8 mouse cellular contexts compared by ENCODE assay signal in genomic region chr16:43573181-43573833, GRCm38 (mm10).
DNase-seq lines count a peak whose midpoint lies in the region; ATAC-seq and TF ChIP-seq lines count a peak whose summit lies in the region.

No protein-coding gene starts in this region.

- ATAC-seq in embryonic facial prominence, embryonic 15.5 days (ENCODE audit: insufficient number of reproducible peaks, low FRiP score, low TSS enrichment, low read depth): peak; percentile 31; the same call in 1 of the 2 replicates

- intact Hi-C loops in gastrocnemius, adult 2 months (cut with DNase I): loop anchor here (5.0 kb wide), 3 partner anchors 66 to 211 kb away; no protein-coding TSS in a partner anchor
- intact Hi-C loops in gastrocnemius, postnatal 14 days (cut with DNase I; ENCODE audit: low total_unique reads): no loop called here

- TF ChIP-seq CTCF in gastrocnemius, adult 2 months (IDR thresholded peaks at IDR 0.05): no peak

- H3K27ac ChIP-seq in gastrocnemius, adult 2 months: peak overlapping the region; percentile 86
- peak overlapping the region; percentile 85 for H3K27ac ChIP-seq in embryonic facial prominence, embryonic 15.5 days (replicated peaks)

- H3K4me1 ChIP-seq in embryonic facial prominence, embryonic 15.5 days: peaks cover 37% of the 10 kb centered on the region

- H3K4me3 ChIP-seq in gastrocnemius, adult 2 months: peak overlapping the region; percentile 48
- no peak overlapping the region for H3K4me3 ChIP-seq in embryonic facial prominence, embryonic 15.5 days (replicated peaks)

- H3K9ac ChIP-seq in embryonic facial prominence, embryonic 15.5 days: no peak overlapping the region

- no peaks in the 10 kb centered on the region for H3K9me3 ChIP-seq in embryonic facial prominence, embryonic 15.5 days (replicated peaks)

- no peaks in the 10 kb centered on the region for H3K36me3 ChIP-seq in embryonic facial prominence, embryonic 15.5 days

- no peaks in the 10 kb centered on the region for H3K27me3 ChIP-seq in embryonic facial prominence, embryonic 15.5 days

- DNase-seq in gastrocnemius, adult 2 months: no peak
- DNase-seq in gastrocnemius, postnatal 14 days: no peak
- DNase-seq in CD4-positive, CD25-positive, alpha-beta regulatory T cell, adult 2 months (ENCODE audit: low read depth, low spot score): peak; percentile 73
- peak; percentile 84 for DNase-seq in induced T-regulatory cell, adult 2 months (ENCODE audit: low read depth)
- peak; percentile 31 for DNase-seq in thymus, postnatal 4 days
- no peak for DNase-seq in urinary bladder, postnatal 36 days (ENCODE audit: low spot score in 2 of 2)
- DNase-seq in left cerebral cortex, adult 11 months (ENCODE audit: low spot score): no peak

- H3K4me2 ChIP-seq in embryonic facial prominence, embryonic 15.5 days (replicated peaks): 0 out of 2 replicates have a peak overlapping the region, but pooled peaks have one; percentile 4

- 36% methylated on average over 14 of the region's 14 CpGs for WGBS in embryonic facial prominence, embryonic 15.5 days

Comparison
In these comparisons a context has a peak if more than half of its experiments do, and no peak if none do; other contexts are left out.
1. DNase-seq: peak in CD4-positive, CD25-positive, alpha-beta regulatory T cell, adult 2 months (single experiment), induced T-regulatory cell, adult 2 months (single experiment) and thymus, postnatal 4 days (single experiment); none in gastrocnemius, adult 2 months (single experiment), gastrocnemius, postnatal 14 days (single experiment), urinary bladder, postnatal 36 days (0 of 2) and left cerebral cortex, adult 11 months (single experiment).